Mouse (Mus musculus) testis, adult 2 months (tissue): ENCODE data around the gene 1700030K09Rik.

ENCODE experiments used
- CTCF ChIP-seq: fragments of 200-500 bp; IDR thresholded peaks from 2 replicates; pipeline ENCODE4 v1.5.1; 2012; ENCODE audit warnings: low read depth, mild to moderate bottlenecking, inconsistent platforms, low read length, moderate library complexity; ENCODE audit not compliant: control insufficient read depth, insufficient read depth, insufficient replicate concordance
- POLR2A ChIP-seq: fragments of 200-500 bp; IDR thresholded peaks from 2 replicates; pipeline ENCODE4 v1.6.1; 2012; ENCODE audit warnings: low read depth, mild to moderate bottlenecking, inconsistent platforms, low read length, moderate library complexity; ENCODE audit not compliant: control insufficient read depth

- TF ChIP-seq CTCF = no peak
- TF ChIP-seq POLR2A = no peak
These were observed 8.7 kb upstream of the 1700030K09Rik start for GRCm38 (mm10) chr8:72434952-72435351.
